Mouse (Mus musculus) ES-Bruce4 (cell line): Measurements from ENCODE around the gene Gm6268.

Experiments
- CTCF ChIP-seq: IDR thresholded peaks from one replicate; pipeline ENCODE4 v1.8.1; 2011; ENCODE audit warnings: low read depth, low read length
- EP300 ChIP-seq: IDR thresholded peaks from 2 replicates; pipeline ENCODE4 v1.6.1; 2011; ENCODE audit warnings: low read depth, low read length; ENCODE audit not compliant: insufficient read depth
- POLR2A ChIP-seq: IDR thresholded peaks from one replicate; pipeline ENCODE4 v1.8.1; 2011; ENCODE audit warnings: low read length; ENCODE audit not compliant: insufficient read depth

GRCm38 (mm10) chrX:36389971-36390370 lies 11.1 kb upstream of the Gm6268 start:
- TF ChIP-seq CTCF (no peak), POLR2A (no peak), EP300 (no peak)
